ENCODE assay signal across 9 mouse cellular contexts in the genomic region with DNA sequence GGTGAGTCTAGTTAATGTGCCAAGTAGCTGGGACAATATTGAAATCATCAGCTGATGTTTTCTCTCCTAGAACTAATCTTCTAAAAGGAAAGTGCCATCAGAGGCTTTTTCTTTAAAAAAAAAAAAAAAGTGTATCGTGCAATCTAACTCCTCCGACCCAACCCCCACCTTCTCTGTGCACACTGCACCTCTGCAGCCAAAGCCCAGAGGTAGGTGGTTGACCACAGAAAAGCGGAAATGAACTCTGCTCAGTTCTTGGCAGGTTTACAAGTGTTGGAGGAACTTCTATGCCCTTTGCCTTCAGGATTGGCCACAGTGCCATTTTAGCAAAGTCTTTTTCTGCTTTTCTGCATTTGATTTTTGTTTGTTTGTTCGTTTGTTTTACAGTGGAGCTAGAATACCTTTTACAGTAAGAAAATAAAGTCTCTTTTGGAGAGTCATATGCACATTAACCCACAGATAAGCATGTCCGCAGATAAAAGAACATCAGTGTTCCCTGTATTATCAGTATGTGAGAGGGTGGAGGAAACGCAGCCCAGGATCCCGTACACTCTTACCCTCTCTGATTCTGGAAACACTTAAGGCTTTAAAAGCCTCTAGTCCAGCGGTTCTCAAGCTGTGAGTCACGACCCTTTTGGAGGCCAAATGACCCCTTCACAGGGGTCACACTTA. TPM values are rescaled to one million over a fixed set of nuclear protein-coding genes. Genes with fewer than 3 reads are reported as not detected.
A peak's percentile ranks its signal among the peaks of the same experiment; 100 is the strongest.
DNase-seq lines count a peak whose midpoint lies in the region; ATAC-seq lines count a peak whose summit lies in the region.
"Had no signal": no experiment of that assay in that cellular context is flagged by ENCODE, and none has a peak within 500 bp of the region (broad histone marks: within the 10 kb centered on the region; RNA-seq: fewer than 3 reads in every experiment).

Gene Glipr1 (minus strand): TSS at position 88 of the 672 bp plus-strand sequence.

- ATAC-seq in liver, embryonic 11.5 days (replicated peaks; ENCODE audit: low FRiP score), result peak; percentile 59; the same call in 1 of the 2 replicates
- peak; percentile 96 for ATAC-seq in neutrophil, adult 5-6 weeks (ENCODE audit: extremely low read depth, insufficient number of reproducible peaks, low FRiP score, poor library complexity, severe bottlenecking)

- peak within 1 kb of the TSS; percentile 50 for H3K4me2 ChIP-seq in liver, embryonic 11.5 days
- H3K4me2 ChIP-seq: lung, embryonic 15.5 days had no signal

- 34% methylated on average over 9 of the region's 9 CpGs for WGBS in liver, embryonic 11.5 days

- no peaks in the 10 kb centered on the region for H3K27me3 ChIP-seq in liver, embryonic 11.5 days (replicated peaks; ENCODE audit: control insufficient read depth, insufficient read depth, low read length)
- H3K27me3 ChIP-seq: lung, embryonic 15.5 days had no signal

- H3K27ac ChIP-seq in liver, embryonic 11.5 days (ENCODE audit: low read depth, low read length), result 0 out of 2 replicates have a peak within 1 kb of the TSS, but pooled peaks have one; percentile 19
- H3K27ac ChIP-seq: lung, embryonic 15.5 days had no signal

- no peaks in the 10 kb centered on the region for H3K36me3 ChIP-seq in liver, embryonic 11.5 days (ENCODE audit: control insufficient read depth, insufficient read depth, low read length)
- H3K36me3 ChIP-seq: lung, embryonic 15.5 days had no signal

- H3K9me3 ChIP-seq in liver, embryonic 11.5 days (ENCODE audit: control insufficient read depth, low read length), result no peaks in the 10 kb centered on the region
- H3K9me3 ChIP-seq: lung, embryonic 15.5 days had no signal

- peak; percentile 85 to 89 for DNase-seq in B cell, adult 2 months
- peak; percentile 22 for DNase-seq in adipocyte (ENCODE audit: low spot score)
- DNase-seq in liver, embryonic 11.5 days (ENCODE audit: low spot score), result no peak
- no peak for DNase-seq in frontal cortex, postnatal 36 days (ENCODE audit: low spot score in 2 of 2)
- no peak for DNase-seq in c-Kit-positive CD71-positive TER-119-positive erythroid progenitor cells, embryonic 14.5 days (ENCODE audit: low spot score)
- DNase-seq in left cerebral cortex, adult 18-20 months (ENCODE audit: low spot score in 2 of 2), result no peak
- no peak for DNase-seq in adrenal gland, postnatal 25 days

- H3K4me3 ChIP-seq in liver, embryonic 11.5 days (ENCODE audit: low read depth, low read length), result no peak within 1 kb of the TSS
- H3K4me3 ChIP-seq: lung, embryonic 15.5 days had no signal

- peaks cover 12% of the 10 kb centered on the region for H3K4me1 ChIP-seq in liver, embryonic 11.5 days (replicated peaks; ENCODE audit: control insufficient read depth, insufficient read depth, low read length)
- H3K4me1 ChIP-seq: lung, embryonic 15.5 days had no signal

- no peak within 1 kb of the TSS for H3K9ac ChIP-seq in liver, embryonic 11.5 days (ENCODE audit: low read depth, low read length)
- H3K9ac ChIP-seq: lung, embryonic 15.5 days had no signal

RNA-seq across cellular contexts. Expression of gene Glipr1, which starts in this region (rescaled TPM):
- 7.8 and 9.8 TPM in 2 replicates for polyA plus RNA-seq in liver, embryonic 11.5 days (2014; fragmentation: Nextera tagmentation; extraction: Ambion mirVana)
- 370 and 378 TPM in 2 replicates for total RNA-seq in neutrophil, adult 5-6 weeks (2017)
- 1 to 10 TPM; 1.2 to 1.3 TPM for total RNA-seq in left cerebral cortex, adult 18-20 months (2021)
- 1.4 TPM in 2 replicates for total RNA-seq in adrenal gland, postnatal 25 days (2021)

Comparison
In these comparisons a context has a peak if more than half of its experiments do, and no peak if none do; other contexts are left out.
1. RNA of gene Glipr1 (total RNA-seq): 370 to 378 TPM in neutrophil, adult 5-6 weeks; 1.4 TPM in adrenal gland, postnatal 25 days and 1.2 to 1.3 TPM in left cerebral cortex, adult 18-20 months; every median in the first group is over 100 times any median in the second.
2. DNase-seq: peak in B cell, adult 2 months (2 of 2) and adipocyte (single experiment); none in liver, embryonic 11.5 days (single experiment), frontal cortex, postnatal 36 days (0 of 2), c-Kit-positive CD71-positive TER-119-positive erythroid progenitor cells, embryonic 14.5 days (single experiment), left cerebral cortex, adult 18-20 months (0 of 2) and adrenal gland, postnatal 25 days (single experiment).